ENCODE assay signal across 7 mouse cellular contexts in genomic region chr3:90432811-90433219, GRCm38 (mm10). TPM values are rescaled to one million over a fixed set of nuclear protein-coding genes. Genes with fewer than 3 reads are reported as not detected.
DNase-seq lines count a peak whose midpoint lies in the region; ATAC-seq and TF ChIP-seq lines count a peak whose summit lies in the region.

No protein-coding gene starts in this region.

- peak overlapping the region; percentile 96 for H3K9ac ChIP-seq in forebrain, postnatal 0 days
- H3K9ac ChIP-seq in liver, embryonic 12.5 days: peak overlapping the region; percentile 92

- WGBS in forebrain, postnatal 0 days: under 1% methylated on average over 11 of the region's 12 CpGs
- WGBS in liver, embryonic 12.5 days (ENCODE audit: insufficient replicate concordance): 0% methylated on average over 12 of the region's 12 CpGs

- H3K36me3 ChIP-seq in forebrain, postnatal 0 days (ENCODE audit: insufficient read depth): peaks cover 4% of the 10 kb centered on the region; the same call in 1 of the 2 replicates
- H3K36me3 ChIP-seq in liver, embryonic 12.5 days: 0 out of 2 replicates have a peak, but pooled peaks cover 7% of the 10 kb centered on the region

- H3K27me3 ChIP-seq in forebrain, postnatal 0 days (ENCODE audit: insufficient read depth, low read length): no peaks in the 10 kb centered on the region
- no peaks in the 10 kb centered on the region for H3K27me3 ChIP-seq in liver, embryonic 12.5 days (replicated peaks)

- H3K27ac ChIP-seq in forebrain, postnatal 0 days (ENCODE audit: low read depth, low read length): peak overlapping the region; percentile 96
- H3K27ac ChIP-seq in liver, embryonic 12.5 days: peak overlapping the region; percentile 97

- peak; percentile 6 for ATAC-seq in forebrain, postnatal 0 days
- peak; percentile 13 for ATAC-seq in liver, embryonic 12.5 days
- ATAC-seq in monocyte, adult 5-6 weeks (replicated peaks; ENCODE audit: insufficient number of reproducible peaks, low FRiP score, low TSS enrichment, poor library complexity, severe bottlenecking): peak; percentile 28; the same call in 1 of the 2 replicates

- TF ChIP-seq CTCF in forebrain, postnatal 0 days (IDR thresholded peaks at IDR 0.05; ENCODE audit: low read depth): no peak

- peak; percentile 66 for DNase-seq in thymus, postnatal 4 days
- no peak for DNase-seq in thymus, postnatal 36 days
- DNase-seq in c-Kit-positive CD71-positive TER-119-positive erythroid progenitor cells, embryonic 14.5 days (ENCODE audit: low spot score): peak; percentile 46
- no peak for DNase-seq in forebrain, postnatal 0 days
- peak; percentile 61 for DNase-seq in kidney, adult 9 months

- H3K4me1 ChIP-seq in forebrain, postnatal 0 days (ENCODE audit: insufficient read depth): peaks cover 10% of the 10 kb centered on the region; the same call in 1 of the 2 replicates
- H3K4me1 ChIP-seq in liver, embryonic 12.5 days: peaks cover 58% of the 10 kb centered on the region

- H3K9me3 ChIP-seq in forebrain, postnatal 0 days (ENCODE audit: low read length): no peaks in the 10 kb centered on the region
- H3K9me3 ChIP-seq in liver, embryonic 12.5 days (replicated peaks): no peaks in the 10 kb centered on the region

- H3K4me3 ChIP-seq in forebrain, postnatal 0 days (ENCODE audit: low read depth, low read length): peak overlapping the region; percentile 76
- peak overlapping the region; percentile 87 for H3K4me3 ChIP-seq in liver, embryonic 12.5 days

- peak overlapping the region; percentile 98 for H3K4me2 ChIP-seq in forebrain, postnatal 0 days (ENCODE audit: low read depth)
- H3K4me2 ChIP-seq in liver, embryonic 12.5 days: peak overlapping the region; percentile 98

RNA-seq across cellular contexts. Expression of gene Ints3, which starts 0.6 kb away (rescaled TPM):
- 49.7 and 51.5 TPM in 2 replicates for total RNA-seq in forebrain, postnatal 0 days (2014; rRNA removed)
- 16.0 and 20.6 TPM in 2 replicates for polyA plus RNA-seq in forebrain, postnatal 0 days (2015; fragmentation: Nextera tagmentation; extraction: Ambion mirVana)
- 20.8 and 21.4 TPM in 2 replicates for polyA plus RNA-seq in liver, embryonic 12.5 days (2016; fragmentation: Nextera tagmentation; extraction: Ambion mirVana)
- total RNA-seq in monocyte, adult 5-6 weeks (2017): 11.7 to 26.5 TPM (median 12.9 TPM) in 3 replicates

RNA-seq across cellular contexts. Expression of gene Npr1, which starts 32.9 kb away (rescaled TPM):
- 2.7 and 6.9 TPM in 2 replicates for total RNA-seq in forebrain, postnatal 0 days (2014; rRNA removed)
- 1.7 and 2.1 TPM in 2 replicates for polyA plus RNA-seq in forebrain, postnatal 0 days (2015; fragmentation: Nextera tagmentation; extraction: Ambion mirVana)
- polyA plus RNA-seq in liver, embryonic 12.5 days (2016; fragmentation: Nextera tagmentation; extraction: Ambion mirVana): 5.1 and 5.3 TPM in 2 replicates
- total RNA-seq in monocyte, adult 5-6 weeks (2017): not detected in 3 replicates

RNA-seq across cellular contexts. Expression of gene Slc27a3, which starts 43.1 kb away (rescaled TPM):
- total RNA-seq in forebrain, postnatal 0 days (2014; rRNA removed): 47.4 and 50.8 TPM in 2 replicates
- polyA plus RNA-seq in forebrain, postnatal 0 days (2015; fragmentation: Nextera tagmentation; extraction: Ambion mirVana): 23.7 and 25.0 TPM in 2 replicates
- 3.7 and 4.1 TPM in 2 replicates for polyA plus RNA-seq in liver, embryonic 12.5 days (2016; fragmentation: Nextera tagmentation; extraction: Ambion mirVana)
- 2.1 TPM in 1 of 3 replicates, not detected in the others for total RNA-seq in monocyte, adult 5-6 weeks (2017)

RNA-seq across cellular contexts. Expression of gene Ilf2, which starts 43.1 kb away (rescaled TPM):
- 199 and 239 TPM in 2 replicates for total RNA-seq in forebrain, postnatal 0 days (2014; rRNA removed)
- 170 and 191 TPM in 2 replicates for polyA plus RNA-seq in forebrain, postnatal 0 days (2015; fragmentation: Nextera tagmentation; extraction: Ambion mirVana)
- 100 and 103 TPM in 2 replicates for polyA plus RNA-seq in liver, embryonic 12.5 days (2016; fragmentation: Nextera tagmentation; extraction: Ambion mirVana)
- 72.4 to 84.1 TPM (median 74.7 TPM) in 3 replicates for total RNA-seq in monocyte, adult 5-6 weeks (2017)

RNA-seq across cellular contexts. Expression of gene Snapin, which starts 58.0 kb away (rescaled TPM):
- 41.4 and 48.2 TPM in 2 replicates for total RNA-seq in forebrain, postnatal 0 days (2014; rRNA removed)
- 79.1 and 80.4 TPM in 2 replicates for polyA plus RNA-seq in forebrain, postnatal 0 days (2015; fragmentation: Nextera tagmentation; extraction: Ambion mirVana)
- polyA plus RNA-seq in liver, embryonic 12.5 days (2016; fragmentation: Nextera tagmentation; extraction: Ambion mirVana): 24.2 and 27.0 TPM in 2 replicates
- 52.4 to 94.4 TPM (median 62.0 TPM) in 3 replicates for total RNA-seq in monocyte, adult 5-6 weeks (2017)

Comparison
In these comparisons a context has a peak if more than half of its experiments do, and no peak if none do; other contexts are left out.
1. DNase-seq: peak in thymus, postnatal 4 days (single experiment), c-Kit-positive CD71-positive TER-119-positive erythroid progenitor cells, embryonic 14.5 days (single experiment) and kidney, adult 9 months (single experiment); none in thymus, postnatal 36 days (0 of 2) and forebrain, postnatal 0 days (single experiment).
2. RNA of gene Slc27a3, which starts 43.1 kb away (total RNA-seq): 47.4 to 50.8 TPM in forebrain, postnatal 0 days; 2.1 TPM in monocyte, adult 5-6 weeks; every median in the first group is over 10 times any median in the second.
3. Peak in every context shown above with its lines, with median percentiles within 50 percentile points of each other: ATAC-seq.